Mouse (Mus musculus) heart, embryonic 15.5 days (tissue): ENCODE data around the gene AA986860. TPM values are rescaled to one million over a fixed set of nuclear protein-coding genes. Genes with fewer than 3 reads are reported as not detected.

Experiments
- ATAC-seq: fragments of 200-750 bp; cut with Nextera tagmentation; replicated peaks from 2 replicates; pipeline ENCODE4 v1.8.0; 2017; ENCODE audit warnings: low read depth, moderate TSS enrichment; ENCODE audit not compliant: insufficient number of reproducible peaks, insufficient read depth, low FRiP score
- H3K27ac ChIP-seq: fragments of 300-500 bp; sonication (generic); 2 replicates; pipeline ENCODE4 v1.5.1; 2015; ENCODE audit warnings: mild to moderate bottlenecking, inconsistent platforms
- H3K27me3 ChIP-seq: fragments of 300-500 bp; sonication (generic); 2 replicates; pipeline ENCODE4 v1.6.1; 2015; ENCODE audit warnings: inconsistent platforms
- H3K36me3 ChIP-seq: fragments of 300-500 bp; sonication (generic); 2 replicates; pipeline ENCODE4 v1.6.1; 2015; ENCODE audit warnings: mild to moderate bottlenecking, inconsistent platforms
- H3K4me1 ChIP-seq: fragments of 300-500 bp; sonication (generic); replicated peaks from 2 replicates; pipeline ENCODE4 v1.6.1; 2015; ENCODE audit warnings: inconsistent platforms
- H3K4me2 ChIP-seq: fragments of 300-500 bp; sonication (generic); 2 replicates; pipeline ENCODE4 v1.6.1; 2015; ENCODE audit warnings: inconsistent platforms, mild to moderate bottlenecking, moderate library complexity
- H3K4me3 ChIP-seq: fragments of 300-500 bp; sonication (generic); 2 replicates; pipeline ENCODE4 v1.5.1; 2015; ENCODE audit warnings: mild to moderate bottlenecking, inconsistent platforms
- H3K9ac ChIP-seq: fragments of 300-500 bp; sonication (generic); 2 replicates; pipeline ENCODE4 v1.6.1; 2015; ENCODE audit warnings: mild to moderate bottlenecking, inconsistent platforms
- H3K9me3 ChIP-seq: fragments of 300-500 bp; sonication (generic); replicated peaks from 2 replicates; pipeline ENCODE4 v1.6.1; 2016; ENCODE audit warnings: inconsistent platforms
- WGBS: fragments of 180-500 bp; shearing (Covaris S2); methylation state at CpG from one replicate; pipeline ENCODE4 v1.1.7; 2015; ENCODE audit warnings: mixed read lengths; 5-methylcytosine and 5-hydroxymethylcytosine counted together
- polyA plus RNA-seq: library from polyadenylated mRNA; unstranded; fragments of >200 nt; fragmentation: Nextera tagmentation; extraction: Ambion mirVana; gene quantifications from 2 replicates; pipeline ENCODE4 v1.2.1, GENCODE M21; 2015

Gene AA986860
- polyA plus RNA-seq, 1 experiment from 2014 or later, result 0.89 TPM

- 94% methylated on average over 3 of the region's 3 CpGs for WGBS
- H3K36me3 ChIP-seq, result no peaks in the 10 kb centered on the region
Measured at GRCm38 (mm10) chr1:130745591-130745990, 13.8 kb downstream of the AA986860 start.

GRCm38 (mm10) chr1:130746819-130747218 is 15.0 kb downstream of the AA986860 start:
- H3K36me3 ChIP-seq, result no peaks in the 10 kb centered on the region
- no peak overlapping the region for H3K27ac ChIP-seq
- no peak overlapping the region for H3K9ac ChIP-seq
- H3K4me3 ChIP-seq, result no peak overlapping the region
- H3K27me3 ChIP-seq, result no peaks in the 10 kb centered on the region
- no peak for ATAC-seq
- WGBS, result 54% methylated on average over 3 of the region's 3 CpGs
- no peaks in the 10 kb centered on the region for H3K9me3 ChIP-seq
- H3K4me1 ChIP-seq, result 0 out of 2 replicates have a peak, but pooled peaks cover 2% of the 10 kb centered on the region
- no peak overlapping the region for H3K4me2 ChIP-seq

More at GRCm38 (mm10) chr1:130745591-130745990, 13.8 kb downstream of the AA986860 start:
- H3K4me3 ChIP-seq, result no peak overlapping the region
- H3K4me1 ChIP-seq, result peaks cover 12% of the 10 kb centered on the region
- no peak overlapping the region for H3K4me2 ChIP-seq
- no peaks in the 10 kb centered on the region for H3K9me3 ChIP-seq
- no peak overlapping the region for H3K9ac ChIP-seq
- ATAC-seq, result no peak
- no peak overlapping the region for H3K27ac ChIP-seq
- H3K27me3 ChIP-seq, result no peaks in the 10 kb centered on the region

GRCm38 (mm10) chr1:130759689-130760088 is 27.9 kb downstream of the AA986860 start:
- 39% methylated on average over 9 of the region's 9 CpGs for WGBS
- Histone ChIP-seq H3K4me3 (no peak overlapping the region), H3K9ac (no peak overlapping the region), H3K36me3 (no peaks in the 10 kb centered on the region), H3K9me3 (no peaks in the 10 kb centered on the region), H3K4me1 (no peaks in the 10 kb centered on the region), H3K27me3 (no peaks in the 10 kb centered on the region), H3K4me2 (no peak overlapping the region), H3K27ac (no peak overlapping the region)
- ATAC-seq, result no peak

GRCm38 (mm10) chr1:130761597-130761996 is 29.8 kb downstream of the AA986860 start:
- no peak for ATAC-seq
- Histone ChIP-seq H3K27ac (no peak overlapping the region), H3K9me3 (no peaks in the 10 kb centered on the region), H3K36me3 (no peaks in the 10 kb centered on the region), H3K9ac (no peak overlapping the region), H3K4me2 (no peak overlapping the region), H3K4me1 (no peaks in the 10 kb centered on the region), H3K27me3 (no peaks in the 10 kb centered on the region), H3K4me3 (no peak overlapping the region)
- WGBS, result 74% methylated on average over 1 of the region's 1 CpGs

GRCm38 (mm10) chr1:130762045-130762760 is 30.4 kb downstream of the AA986860 start:
- no peak overlapping the region for H3K9ac ChIP-seq
- no peaks in the 10 kb centered on the region for H3K36me3 ChIP-seq
- H3K9me3 ChIP-seq, result no peaks in the 10 kb centered on the region
- H3K4me1 ChIP-seq, result no peaks in the 10 kb centered on the region
- no peaks in the 10 kb centered on the region for H3K27me3 ChIP-seq
- H3K4me2 ChIP-seq, result no peak overlapping the region
- 62% methylated on average over 3 of the region's 3 CpGs for WGBS
- no peak for ATAC-seq
- H3K4me3 ChIP-seq, result no peak overlapping the region
- H3K27ac ChIP-seq, result no peak overlapping the region

- H3K4me2 ChIP-seq, result no peak overlapping the region
- H3K27me3 ChIP-seq, result no peaks in the 10 kb centered on the region
- 81% methylated on average over 12 of the region's 12 CpGs for WGBS
- no peak for ATAC-seq
- H3K9me3 ChIP-seq, result no peaks in the 10 kb centered on the region
- no peaks in the 10 kb centered on the region for H3K36me3 ChIP-seq
- no peak overlapping the region for H3K9ac ChIP-seq
- no peak overlapping the region for H3K4me3 ChIP-seq
- no peak overlapping the region for H3K27ac ChIP-seq
- H3K4me1 ChIP-seq, result no peaks in the 10 kb centered on the region
Measured at GRCm38 (mm10) chr1:130764027-130764461, 32.3 kb downstream of the AA986860 start.

- Histone ChIP-seq H3K4me2 (no peak overlapping the region), H3K36me3 (no peaks in the 10 kb centered on the region), H3K9me3 (no peaks in the 10 kb centered on the region)
Measured at GRCm38 (mm10) chr1:130767066-130767465, 35.3 kb downstream of the AA986860 start.

GRCm38 (mm10) chr1:130769925-130770324 is 38.1 kb downstream of the AA986860 start:
- ATAC-seq, result no peak
- Histone ChIP-seq H3K36me3 (no peaks in the 10 kb centered on the region), H3K4me1 (no peaks in the 10 kb centered on the region), H3K27ac (no peak overlapping the region), H3K9ac (no peak overlapping the region), H3K4me2 (no peak overlapping the region), H3K27me3 (no peaks in the 10 kb centered on the region), H3K9me3 (no peaks in the 10 kb centered on the region), H3K4me3 (no peak overlapping the region)
- 78% methylated on average over 2 of the region's 2 CpGs for WGBS

More at GRCm38 (mm10) chr1:130767066-130767465, 35.3 kb downstream of the AA986860 start:
- ATAC-seq, result no peak
- no peak overlapping the region for H3K27ac ChIP-seq
- H3K27me3 ChIP-seq, result no peaks in the 10 kb centered on the region
- H3K4me1 ChIP-seq, result no peaks in the 10 kb centered on the region
- H3K9ac ChIP-seq, result no peak overlapping the region
- WGBS, result 76% methylated on average over 5 of the region's 5 CpGs
- H3K4me3 ChIP-seq, result no peak overlapping the region

GRCm38 (mm10) chr1:130770487-130770886 is 38.7 kb downstream of the AA986860 start:
- WGBS, result 76% methylated on average over 4 of the region's 4 CpGs
- Histone ChIP-seq H3K9me3 (no peaks in the 10 kb centered on the region), H3K4me3 (no peak overlapping the region), H3K27me3 (no peaks in the 10 kb centered on the region), H3K4me1 (no peaks in the 10 kb centered on the region), H3K4me2 (no peak overlapping the region), H3K27ac (no peak overlapping the region), H3K36me3 (no peaks in the 10 kb centered on the region), H3K9ac (no peak overlapping the region)
- ATAC-seq, result peak; percentile 60; the same call in 1 of the 2 replicates

GRCm38 (mm10) chr1:130770981-130771494 is 39.3 kb downstream of the AA986860 start:
- 68% methylated on average over 3 of the region's 3 CpGs for WGBS
- no peak overlapping the region for H3K27ac ChIP-seq
- no peaks in the 10 kb centered on the region for H3K36me3 ChIP-seq
- no peak overlapping the region for H3K4me2 ChIP-seq
- H3K9me3 ChIP-seq, result no peaks in the 10 kb centered on the region
- H3K27me3 ChIP-seq, result no peaks in the 10 kb centered on the region
- no peaks in the 10 kb centered on the region for H3K4me1 ChIP-seq
- H3K4me3 ChIP-seq, result no peak overlapping the region
- no peak overlapping the region for H3K9ac ChIP-seq
- ATAC-seq, result no peak

- no peak overlapping the region for H3K4me3 ChIP-seq
- no peak overlapping the region for H3K27ac ChIP-seq
- no peak for ATAC-seq
- H3K9me3 ChIP-seq, result no peaks in the 10 kb centered on the region
- no peaks in the 10 kb centered on the region for H3K4me1 ChIP-seq
- no peaks in the 10 kb centered on the region for H3K27me3 ChIP-seq
- H3K4me2 ChIP-seq, result no peak overlapping the region
- no peak overlapping the region for H3K9ac ChIP-seq
- 69% methylated on average over 2 of the region's 2 CpGs for WGBS
- no peaks in the 10 kb centered on the region for H3K36me3 ChIP-seq
Measured at GRCm38 (mm10) chr1:130775234-130775633, 43.5 kb downstream of the AA986860 start.
